Mouse (Mus musculus): ENCODE data around the gene Nr1d1. TPM values are rescaled to one million over a fixed set of nuclear protein-coding genes. Genes with fewer than 3 reads are reported as not detected.

Nr1d1 gene
- total RNA-seq, 2 experiments from 2014 or later, result not detected

- no peak for ATAC-seq (replicated peaks; ENCODE audit: low FRiP score, poor library complexity, severe bottlenecking)
Observed at GRCm38 (mm10) chr11:98772667-98773171, 2.4 kb downstream of the Nr1d1 start.

GRCm38 (mm10) chr11:98771844-98772525 lies 3.1 kb downstream of the Nr1d1 start:
- no peak for ATAC-seq (replicated peaks; ENCODE audit: low FRiP score, poor library complexity, severe bottlenecking)

DNA sequence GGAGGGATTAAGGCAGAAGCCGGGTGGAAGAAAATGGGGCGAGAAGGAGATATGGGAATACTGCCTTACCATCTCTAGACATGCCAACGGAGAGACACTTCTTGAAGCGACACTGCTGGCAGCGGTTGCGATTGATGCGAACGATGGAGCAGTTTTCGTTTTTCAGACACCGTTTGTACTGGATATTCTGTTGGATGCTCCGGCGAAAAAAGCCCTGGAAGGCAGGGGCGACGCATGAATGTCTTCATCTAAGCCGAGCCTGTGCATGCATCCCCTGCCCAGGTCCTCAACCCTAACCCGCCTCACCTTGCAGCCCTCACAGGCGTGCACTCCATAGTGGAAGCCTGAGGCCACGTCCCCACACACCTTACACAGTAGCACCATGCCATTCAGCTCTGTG lies 4.0 kb downstream of the Nr1d1 start:
- no peak for ATAC-seq (replicated peaks; ENCODE audit: low FRiP score, poor library complexity, severe bottlenecking)

GRCm38 (mm10) chr11:98770096-98770975 lies 4.8 kb downstream of the Nr1d1 start:
- ATAC-seq (replicated peaks; ENCODE audit: low FRiP score, poor library complexity, severe bottlenecking), result no peak

DNA sequence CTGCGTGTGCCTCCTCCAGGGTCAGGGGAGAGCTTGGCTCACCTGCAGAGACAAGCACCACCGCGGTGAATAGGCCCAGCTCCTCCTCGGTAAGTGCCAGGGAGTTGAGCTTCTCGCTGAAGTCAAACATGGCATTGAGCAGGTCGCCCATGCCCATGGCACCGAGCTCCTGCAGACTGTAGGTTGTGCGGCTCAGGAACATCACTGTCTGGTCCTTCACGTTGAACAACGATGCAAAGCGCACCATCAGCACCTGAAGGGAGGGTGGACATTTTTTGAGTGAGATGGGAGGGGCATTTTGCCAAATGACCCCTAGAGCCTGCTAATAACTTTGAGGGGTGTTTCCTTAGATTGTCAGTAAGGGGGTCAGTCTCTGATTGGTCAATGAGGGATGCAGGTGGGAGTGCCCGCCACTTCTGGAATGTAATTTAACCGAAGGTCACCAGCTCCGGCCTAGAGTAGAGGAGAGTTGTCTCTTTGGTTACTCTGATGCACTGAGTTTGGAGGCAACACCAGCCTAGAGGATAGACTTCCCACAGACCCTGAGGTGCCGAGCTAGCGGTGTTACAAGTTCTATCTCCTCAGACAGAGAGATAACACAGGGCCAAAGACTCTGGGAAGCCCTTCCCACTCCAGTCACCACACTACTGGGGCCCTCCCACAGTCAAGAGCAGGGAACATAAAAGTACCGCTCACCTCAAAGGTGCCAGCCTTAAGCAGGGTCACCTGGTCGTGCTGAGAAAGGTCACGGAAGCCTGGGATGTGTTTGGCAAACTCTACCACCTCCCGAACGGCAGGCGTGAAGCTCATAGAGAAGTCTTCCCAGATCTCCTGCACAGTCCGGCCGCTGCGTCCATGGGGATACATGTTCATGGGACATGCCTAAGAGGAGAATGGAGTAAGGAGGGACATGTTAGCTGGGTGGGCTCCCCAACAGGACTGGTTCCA lies 5.9 kb downstream of the Nr1d1 start:
- no peak for ATAC-seq (replicated peaks; ENCODE audit: low FRiP score, poor library complexity, severe bottlenecking)

DNA sequence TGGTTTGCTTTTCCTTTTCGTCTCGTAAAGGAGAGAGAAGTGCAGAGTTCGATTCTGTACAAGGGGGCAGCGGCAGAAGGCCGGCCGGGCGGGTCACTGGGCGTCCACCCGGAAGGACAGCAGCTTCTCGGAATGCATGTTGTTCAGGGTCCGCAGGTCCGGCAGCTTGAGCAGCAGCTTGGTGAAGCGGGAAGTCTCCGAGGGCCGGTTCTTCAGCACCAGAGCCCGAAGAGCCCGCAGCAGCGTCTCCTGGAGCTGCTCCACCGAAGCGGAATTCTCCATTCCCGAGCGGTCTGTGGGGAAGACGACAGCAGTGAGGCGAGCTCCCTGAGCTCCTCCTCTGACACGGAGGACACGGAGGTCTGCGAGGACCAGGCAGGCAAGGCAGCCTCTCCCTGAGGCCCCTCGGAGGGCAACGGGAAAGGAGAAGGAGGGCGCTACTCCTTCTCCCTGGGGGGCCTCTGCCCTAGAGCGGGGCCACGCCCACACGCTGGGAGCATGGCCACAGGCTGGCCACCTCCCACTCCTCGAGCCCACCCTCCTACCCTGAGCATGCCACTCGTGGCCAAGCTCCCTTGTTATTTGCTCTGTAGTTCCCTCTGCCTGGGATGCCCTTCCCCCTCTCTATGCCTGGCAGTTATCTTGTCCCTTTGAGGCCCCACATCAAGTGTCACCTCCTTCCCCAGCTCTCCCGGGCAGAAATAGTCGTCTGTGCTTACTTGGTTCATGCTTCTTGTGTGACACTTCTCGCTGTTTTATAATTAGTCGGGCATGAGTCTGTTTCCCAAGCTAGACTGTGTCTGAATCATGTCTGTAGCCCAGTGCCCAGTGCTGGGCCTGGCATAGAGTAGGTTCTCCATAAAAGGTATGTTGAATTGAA lies 6.8 kb downstream of the Nr1d1 start:
- ATAC-seq (replicated peaks; ENCODE audit: low FRiP score, poor library complexity, severe bottlenecking), result no peak

DNA sequence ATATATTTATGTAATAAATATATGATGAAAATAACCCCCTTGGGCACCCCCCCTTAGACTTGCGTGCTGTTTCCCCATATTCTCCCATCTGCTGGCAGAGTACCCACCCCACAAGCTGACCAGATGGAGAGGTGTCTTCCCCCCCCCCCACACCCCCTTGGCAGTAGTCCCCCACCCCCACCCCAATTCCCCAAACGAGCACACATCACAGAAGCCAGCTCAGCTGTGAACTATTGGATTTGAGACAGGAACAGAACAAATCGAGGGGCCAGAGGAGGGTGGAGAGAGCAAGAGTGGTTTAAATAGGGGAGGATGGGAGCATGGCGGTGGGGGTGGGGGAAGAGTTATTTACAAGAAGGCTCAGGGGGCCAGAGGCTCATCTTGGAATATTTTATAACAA lies 7.4 kb downstream of the Nr1d1 start:
- ATAC-seq (replicated peaks; ENCODE audit: low FRiP score, poor library complexity, severe bottlenecking), result no peak

- no peak for ATAC-seq (replicated peaks; ENCODE audit: low FRiP score, poor library complexity, severe bottlenecking)
Observed at GRCm38 (mm10) chr11:98767276-98767675, 7.9 kb downstream of the Nr1d1 start.

- ATAC-seq (replicated peaks; ENCODE audit: low FRiP score, poor library complexity, severe bottlenecking), result no peak
Observed at GRCm38 (mm10) chr11:98766816-98767215, 8.3 kb downstream of the Nr1d1 start.

DNA sequence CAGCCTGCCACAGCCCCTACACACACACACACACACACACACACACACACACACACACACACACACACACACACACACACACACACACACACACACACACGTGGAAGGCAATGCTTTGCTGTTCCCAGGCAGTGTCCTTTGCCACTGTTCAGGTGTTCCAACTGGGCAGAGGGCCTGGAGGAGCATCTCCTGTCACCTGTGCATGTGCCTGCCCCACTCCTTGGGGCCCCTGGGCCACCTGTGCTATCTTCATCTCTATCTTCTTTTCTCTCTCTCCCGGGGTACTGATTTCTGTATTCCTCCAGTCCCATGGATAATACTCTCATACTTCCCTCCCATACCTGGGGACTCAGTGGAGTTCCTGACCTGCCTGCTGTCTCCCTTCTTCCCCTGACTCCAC lies 8.8 kb downstream of the Nr1d1 start:
- no peak for ATAC-seq (replicated peaks; ENCODE audit: low FRiP score, poor library complexity, severe bottlenecking)

DNA sequence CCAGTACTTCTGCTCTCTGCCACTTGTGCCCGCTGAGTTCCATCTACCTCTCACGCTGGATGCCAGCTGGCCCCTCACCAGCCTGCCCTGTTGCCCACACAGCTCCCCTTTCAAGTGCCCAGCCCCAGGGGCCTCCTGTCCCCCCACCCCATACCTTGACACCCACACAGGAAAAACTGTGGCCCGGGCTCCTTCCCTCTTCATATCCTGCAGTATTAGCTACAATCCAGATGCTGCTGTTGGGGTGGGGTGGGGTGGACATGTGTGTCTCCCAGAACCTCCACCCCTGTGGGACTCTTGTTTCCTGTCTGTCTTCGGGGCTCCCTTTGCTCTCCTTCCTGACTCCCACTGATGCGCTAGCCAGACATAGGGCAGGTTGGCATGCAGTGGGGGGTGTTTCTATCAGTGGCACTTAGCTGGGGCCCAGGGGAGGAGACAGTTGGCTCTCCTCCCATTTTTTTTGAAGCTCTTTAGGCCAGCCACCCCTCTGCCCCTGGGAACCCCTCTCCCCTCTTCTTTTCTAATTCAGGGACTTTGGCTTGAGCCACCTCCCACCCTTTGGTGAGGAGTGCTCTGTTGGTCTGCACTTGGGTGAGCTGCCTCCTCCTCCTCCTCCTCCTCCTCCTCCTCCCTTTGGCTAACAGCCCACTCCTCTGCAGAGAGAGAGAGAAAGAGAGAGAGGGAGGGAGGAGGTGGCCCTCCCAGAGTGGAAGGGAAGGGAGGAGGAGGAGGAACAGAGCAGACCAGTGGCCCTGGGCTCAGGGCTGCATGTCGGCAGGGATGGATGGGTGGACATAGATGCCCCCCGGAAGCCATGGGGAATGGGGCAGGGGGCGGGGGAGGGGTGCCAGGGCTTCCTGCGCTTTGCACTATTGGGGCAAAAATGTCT lies 9.5 kb downstream of the Nr1d1 start:
- no peak for ATAC-seq (replicated peaks; ENCODE audit: low FRiP score, poor library complexity, severe bottlenecking)

DNA sequence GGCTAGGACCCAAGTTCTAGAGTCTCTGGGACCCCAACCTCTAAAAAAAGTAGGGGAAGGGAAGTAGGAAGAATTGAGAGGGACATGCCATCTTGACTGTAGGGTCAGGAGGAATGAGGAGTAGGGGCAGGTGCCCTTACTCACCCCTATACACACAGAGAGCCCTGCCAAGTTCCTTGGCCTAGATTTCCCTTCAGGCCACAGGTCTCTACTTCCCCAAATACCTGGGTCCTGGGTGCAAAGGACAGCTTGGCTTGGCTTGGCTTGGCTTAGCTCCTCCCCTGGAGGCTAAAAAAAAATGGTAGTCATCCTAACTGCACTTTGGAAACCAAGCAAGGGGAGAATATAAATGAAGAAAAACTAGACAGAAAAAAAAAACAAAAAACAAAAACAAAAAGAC lies 10.4 kb downstream of the Nr1d1 start:
- no peak for ATAC-seq (replicated peaks; ENCODE audit: low FRiP score, poor library complexity, severe bottlenecking)

DNA sequence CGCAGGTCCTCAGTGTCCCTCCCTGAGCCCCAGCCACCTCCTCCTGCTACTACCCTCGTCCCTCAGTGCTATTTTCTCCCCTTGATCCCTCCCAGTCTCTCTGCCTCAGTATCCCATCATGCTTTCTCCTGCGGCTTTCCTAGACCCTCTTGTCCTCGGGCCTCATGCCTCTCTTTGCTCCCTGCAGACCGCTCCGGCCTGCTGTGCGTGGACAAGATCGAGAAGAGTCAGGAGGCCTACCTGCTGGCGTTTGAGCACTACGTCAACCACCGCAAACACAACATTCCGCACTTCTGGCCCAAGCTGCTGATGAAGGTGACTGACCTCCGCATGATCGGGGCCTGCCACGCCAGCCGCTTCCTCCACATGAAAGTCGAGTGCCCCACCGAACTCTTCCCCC lies 11.0 kb downstream of the Nr1d1 start:
- ATAC-seq (replicated peaks; ENCODE audit: low FRiP score, poor library complexity, severe bottlenecking), result no peak

DNA sequence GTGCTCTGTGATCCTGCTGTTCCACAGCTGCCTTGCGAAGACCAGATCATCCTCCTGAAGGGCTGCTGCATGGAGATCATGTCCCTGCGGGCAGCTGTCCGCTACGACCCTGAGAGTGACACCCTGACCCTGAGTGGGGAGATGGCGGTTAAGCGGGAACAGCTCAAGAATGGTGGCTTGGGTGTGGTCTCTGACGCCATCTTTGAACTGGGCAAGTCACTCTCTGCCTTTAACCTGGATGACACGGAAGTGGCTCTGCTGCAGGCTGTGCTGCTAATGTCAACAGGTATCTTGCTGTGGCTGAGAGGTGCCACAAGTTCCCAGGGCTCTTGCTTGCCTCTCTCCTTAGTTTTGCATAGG lies 11.7 kb downstream of the Nr1d1 start:
- ATAC-seq (replicated peaks; ENCODE audit: low FRiP score, poor library complexity, severe bottlenecking), result no peak

DNA sequence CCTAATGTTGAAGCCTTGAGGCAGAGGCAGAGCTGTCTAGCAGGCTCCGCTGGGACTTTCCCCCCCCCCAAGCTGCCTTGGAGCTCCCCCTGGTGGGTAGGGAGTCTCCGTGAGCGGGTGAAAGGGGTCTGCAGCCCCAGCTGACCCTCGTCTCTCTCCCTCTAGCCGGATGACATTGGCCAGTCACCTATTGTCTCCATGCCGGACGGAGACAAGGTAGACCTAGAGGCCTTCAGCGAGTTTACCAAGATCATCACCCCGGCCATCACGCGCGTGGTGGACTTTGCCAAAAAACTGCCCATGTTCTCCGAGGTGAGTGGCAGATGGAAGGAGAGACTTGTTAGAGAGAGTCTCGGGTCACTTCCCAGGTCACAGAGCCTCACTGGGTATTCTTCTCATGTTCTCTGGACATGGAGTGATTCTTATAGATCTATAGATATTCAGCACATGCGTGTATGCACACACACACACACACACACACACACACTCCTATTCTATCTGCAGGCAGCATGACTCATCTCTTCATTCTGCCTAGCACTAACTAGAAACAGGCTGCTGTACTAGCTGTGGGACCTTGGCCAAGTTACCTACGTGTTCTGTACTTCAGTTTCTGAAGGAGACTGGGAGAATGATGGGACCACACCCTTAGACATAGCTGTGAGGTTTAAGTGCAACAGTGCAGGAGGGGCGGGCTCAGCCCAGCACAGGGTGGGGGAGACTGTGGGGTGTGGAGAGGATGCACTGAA lies 12.2 kb downstream of the Nr1d1 start:
- ATAC-seq (replicated peaks; ENCODE audit: low FRiP score, poor library complexity, severe bottlenecking), result no peak

- no peak for ATAC-seq (replicated peaks; ENCODE audit: low FRiP score, poor library complexity, severe bottlenecking)
Observed at GRCm38 (mm10) chr11:98761939-98762338, 13.2 kb downstream of the Nr1d1 start.

DNA sequence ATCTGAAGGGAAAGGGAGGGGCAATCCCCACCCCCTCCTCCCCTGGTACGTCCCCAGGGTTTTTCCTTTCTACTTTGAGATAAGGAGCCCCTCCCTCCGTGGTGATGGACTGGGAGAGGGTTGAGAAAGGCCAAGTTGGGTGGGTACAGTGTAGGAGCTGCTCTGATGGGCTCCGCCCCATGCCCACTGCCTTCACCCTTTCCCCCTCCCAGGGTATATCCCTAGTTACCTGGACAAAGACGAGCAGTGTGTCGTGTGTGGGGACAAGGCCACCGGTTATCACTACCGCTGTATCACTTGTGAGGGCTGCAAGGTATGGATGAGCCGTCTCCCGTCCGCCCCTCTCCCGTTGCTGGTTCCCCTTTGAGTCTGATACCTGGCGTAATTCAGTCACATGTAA lies 18.4 kb downstream of the Nr1d1 start:
- ATAC-seq (replicated peaks; ENCODE audit: low FRiP score, poor library complexity, severe bottlenecking), result no peak

Measured in erythroid progenitor cell, adult 5-6 weeks (primary cell).